ENCODE assay signal across 8 mouse cellular contexts in genomic region chr8:12397346-12397925, GRCm38 (mm10). TPM values are rescaled to one million over a fixed set of nuclear protein-coding genes. Genes with fewer than 3 reads are reported as not detected.
DNase-seq lines count a peak whose midpoint lies in the region; ATAC-seq and TF ChIP-seq lines count a peak whose summit lies in the region.

No protein-coding gene starts in this region.

- TF ChIP-seq CTCF in lung, embryonic 14.5 days (IDR thresholded peaks at IDR 0.05; ENCODE audit: low read depth), result no peak
- TF ChIP-seq CTCF in gastrocnemius, adult 2 months (IDR thresholded peaks at IDR 0.05), result no peak

- peak overlapping the region; percentile 33 for H3K4me3 ChIP-seq in lung, embryonic 14.5 days (ENCODE audit: low read depth, low read length)
- peak overlapping the region; percentile 83 for H3K4me3 ChIP-seq in forebrain, embryonic 10.5 days
- peak overlapping the region; percentile 30 for H3K4me3 ChIP-seq in intestine, embryonic 16.5 days (ENCODE audit: low read length)
- H3K4me3 ChIP-seq in neural tube, embryonic 15.5 days (replicated peaks), result peak overlapping the region; percentile 42
- no peak overlapping the region for H3K4me3 ChIP-seq in gastrocnemius, adult 2 months

- under 1% methylated on average over 51 of the region's 59 CpGs for WGBS in lung, embryonic 14.5 days
- WGBS in forebrain, embryonic 10.5 days, result under 1% methylated on average over 59 of the region's 59 CpGs
- WGBS in intestine, embryonic 16.5 days, result 1% methylated on average over 59 of the region's 59 CpGs
- under 1% methylated on average over 59 of the region's 59 CpGs for WGBS in neural tube, embryonic 15.5 days

- intact Hi-C loops in gastrocnemius, adult 2 months (cut with DNase I), result no loop called here

- H3K27me3 ChIP-seq in lung, embryonic 14.5 days (ENCODE audit: insufficient read depth, low read length), result peaks cover 99% of the 10 kb centered on the region
- H3K27me3 ChIP-seq in forebrain, embryonic 10.5 days (ENCODE audit: poor library complexity, severe bottlenecking), result peaks cover 96% of the 10 kb centered on the region
- peaks cover 86% of the 10 kb centered on the region for H3K27me3 ChIP-seq in intestine, embryonic 16.5 days (replicated peaks; ENCODE audit: control insufficient read depth, insufficient read depth, low read length)
- H3K27me3 ChIP-seq in neural tube, embryonic 15.5 days (replicated peaks), result peaks cover 83% of the 10 kb centered on the region

- H3K9me3 ChIP-seq in lung, embryonic 14.5 days (ENCODE audit: low read depth, low read length), result no peaks in the 10 kb centered on the region
- H3K9me3 ChIP-seq in forebrain, embryonic 10.5 days, result no peaks in the 10 kb centered on the region
- no peaks in the 10 kb centered on the region for H3K9me3 ChIP-seq in intestine, embryonic 16.5 days (ENCODE audit: control insufficient read depth, low read length)
- no peaks in the 10 kb centered on the region for H3K9me3 ChIP-seq in neural tube, embryonic 15.5 days (replicated peaks)

- no peak overlapping the region for H3K9ac ChIP-seq in lung, embryonic 14.5 days
- H3K9ac ChIP-seq in intestine, embryonic 16.5 days (ENCODE audit: low read depth, low read length), result no peak overlapping the region
- peak overlapping the region; percentile 26; the same call in 1 of the 2 replicates for H3K9ac ChIP-seq in neural tube, embryonic 15.5 days (replicated peaks)

- ATAC-seq in lung, embryonic 14.5 days (ENCODE audit: insufficient read depth), result no peak
- ATAC-seq in intestine, embryonic 16.5 days, result 0 out of 2 replicates have a peak, but pooled peaks have one; percentile 10
- no peak for ATAC-seq in neural tube, embryonic 15.5 days (ENCODE audit: low FRiP score)

- no peaks in the 10 kb centered on the region for H3K36me3 ChIP-seq in lung, embryonic 14.5 days (ENCODE audit: insufficient read depth)
- peaks cover 23% of the 10 kb centered on the region for H3K36me3 ChIP-seq in forebrain, embryonic 10.5 days (replicated peaks)
- H3K36me3 ChIP-seq in intestine, embryonic 16.5 days (ENCODE audit: control insufficient read depth, insufficient read depth, low read length), result no peaks in the 10 kb centered on the region
- no peaks in the 10 kb centered on the region for H3K36me3 ChIP-seq in neural tube, embryonic 15.5 days

- H3K27ac ChIP-seq in lung, embryonic 14.5 days (ENCODE audit: low read depth), result no peak overlapping the region
- H3K27ac ChIP-seq in forebrain, embryonic 10.5 days, result peak overlapping the region; percentile 99
- H3K27ac ChIP-seq in intestine, embryonic 16.5 days (ENCODE audit: low read length), result no peak overlapping the region
- peak overlapping the region; percentile 75 for H3K27ac ChIP-seq in neural tube, embryonic 15.5 days (replicated peaks)
- no peak overlapping the region for H3K27ac ChIP-seq in gastrocnemius, adult 2 months

- no peak for DNase-seq in lung, embryonic 14.5 days
- no peak for DNase-seq in lung, postnatal 14 days
- DNase-seq in forebrain, embryonic 10.5 days (ENCODE audit: extremely low spot score, low spot score), result peak; percentile 45
- DNase-seq in layer of hippocampus, adult 9-10 months (ENCODE audit: low spot score), result no peak
- DNase-seq in natural killer cell, adult 2 months (ENCODE audit: low spot score in 2 of 2), result no peak
- DNase-seq in gastrocnemius, adult 2 months, result no peak

- peak overlapping the region; percentile 54 for H3K4me2 ChIP-seq in lung, embryonic 14.5 days
- H3K4me2 ChIP-seq in intestine, embryonic 16.5 days (ENCODE audit: low read depth, low read length), result peak overlapping the region; percentile 43; the same call in 1 of the 2 replicates
- H3K4me2 ChIP-seq in neural tube, embryonic 15.5 days, result peak overlapping the region; percentile 59

- no peaks in the 10 kb centered on the region for H3K4me1 ChIP-seq in lung, embryonic 14.5 days (ENCODE audit: insufficient read depth)
- peaks cover 77% of the 10 kb centered on the region for H3K4me1 ChIP-seq in forebrain, embryonic 10.5 days
- H3K4me1 ChIP-seq in intestine, embryonic 16.5 days (ENCODE audit: control insufficient read depth, insufficient read depth, low read length), result peaks cover 17% of the 10 kb centered on the region
- peaks cover 42% of the 10 kb centered on the region for H3K4me1 ChIP-seq in neural tube, embryonic 15.5 days

RNA-seq across cellular contexts. Expression of gene Sox1, which starts 2.3 kb away (rescaled TPM):
- polyA plus RNA-seq in lung, embryonic 14.5 days (2014; fragmentation: Nextera tagmentation; extraction: Ambion mirVana), result 0.04 TPM in 1 of 2 replicates, not detected in the other
- polyA plus RNA-seq in forebrain, embryonic 10.5 days (2016; fragmentation: Nextera tagmentation; extraction: Ambion mirVana), result 4.2 and 4.3 TPM in 2 replicates
- not detected in 2 replicates for polyA plus RNA-seq in intestine, embryonic 16.5 days (2015; fragmentation: Nextera tagmentation; extraction: Ambion mirVana)
- 0.40 and 0.91 TPM in 2 replicates for polyA plus RNA-seq in neural tube, embryonic 15.5 days (2015; fragmentation: Nextera tagmentation; extraction: Ambion mirVana)
- not detected for total RNA-seq in gastrocnemius, adult 2 months (2021)

Comparison
In these comparisons a context has a peak if more than half of its experiments do, and no peak if none do; other contexts are left out.
1. H3K27ac ChIP-seq: peak in forebrain, embryonic 10.5 days (single experiment) and neural tube, embryonic 15.5 days (single experiment); none in lung, embryonic 14.5 days (single experiment), intestine, embryonic 16.5 days (single experiment) and gastrocnemius, adult 2 months (single experiment).
2. Peak in every context shown above with its lines, with median percentiles within 50 percentile points of each other: H3K4me2 ChIP-seq.